Mouse (Mus musculus): ENCODE results near the gene Klhl8.
A peak's percentile ranks its signal among the peaks of the same experiment; 100 is the strongest.
"Not testable (repeated sequence)": the region's sequence is repeated elsewhere in the genome, so short reads cannot be mapped to it uniquely, and the experiment has no call there.

Klhl8 gene

GRCm38 (mm10) chr5:103910748-103911409 lies at the start of gene Klhl8:
Gene Klhl8 (minus strand): TSS chr5:103911259.
- DNase-seq: peak; percentile 94

GRCm38 (mm10) chr5:103954638-103955037 lies 43.6 kb upstream of the Klhl8 start:
- no peak for DNase-seq

- DNase-seq: no peak
Observed at GRCm38 (mm10) chr5:103953135-103954083, 42.4 kb upstream of the Klhl8 start.

- not testable (repeated sequence) for DNase-seq
Observed at GRCm38 (mm10) chr5:103950138-103950537, 39.1 kb upstream of the Klhl8 start.

GRCm38 (mm10) chr5:103943183-103943582 lies 32.1 kb upstream of the Klhl8 start:
- no peak for DNase-seq

GRCm38 (mm10) chr5:103939856-103940255 lies 28.8 kb upstream of the Klhl8 start:
- DNase-seq: no peak

GRCm38 (mm10) chr5:103939350-103939652 lies 28.2 kb upstream of the Klhl8 start:
- no peak for DNase-seq

GRCm38 (mm10) chr5:103938547-103939349 lies 27.7 kb upstream of the Klhl8 start:
- no peak for DNase-seq

GRCm38 (mm10) chr5:103936906-103937589 lies 26.0 kb upstream of the Klhl8 start:
- no peak for DNase-seq

- DNase-seq: not testable (repeated sequence)
Observed at GRCm38 (mm10) chr5:103931924-103932323, 20.9 kb upstream of the Klhl8 start.

GRCm38 (mm10) chr5:103930511-103930910 lies 19.5 kb upstream of the Klhl8 start:
- no peak for DNase-seq

GRCm38 (mm10) chr5:103928196-103928550 lies 17.1 kb upstream of the Klhl8 start:
- DNase-seq: no peak

- peak; percentile 92 for DNase-seq
Observed at GRCm38 (mm10) chr5:103927429-103928195, 16.6 kb upstream of the Klhl8 start.

- DNase-seq: no peak
Observed at GRCm38 (mm10) chr5:103926398-103926797, 15.3 kb upstream of the Klhl8 start.

GRCm38 (mm10) chr5:103923755-103924154 lies 12.7 kb upstream of the Klhl8 start:
- no peak for DNase-seq

- DNase-seq: no peak
Observed at GRCm38 (mm10) chr5:103923101-103923500, 12.0 kb upstream of the Klhl8 start.

- peak; percentile 17 for DNase-seq
Observed at GRCm38 (mm10) chr5:103922436-103922835, 11.4 kb upstream of the Klhl8 start.

GRCm38 (mm10) chr5:103919497-103919896 lies 8.4 kb upstream of the Klhl8 start:
- DNase-seq: no peak

GRCm38 (mm10) chr5:103918233-103918632 lies 7.2 kb upstream of the Klhl8 start:
- no peak for DNase-seq

GRCm38 (mm10) chr5:103917357-103917895 lies 6.4 kb upstream of the Klhl8 start:
- no peak for DNase-seq

- no peak for DNase-seq
Observed at GRCm38 (mm10) chr5:103916595-103917356, 5.7 kb upstream of the Klhl8 start.

Data from kidney, postnatal 14 days (tissue).